Mouse (Mus musculus): ENCODE measurements at regions not wholly inside any gene's neighbourhood (a gene's known extent, or its start where the extent isn't known, plus 50 kb on each side); places are given as distances from the start of the nearest gene placed in this dataset.

DNA sequence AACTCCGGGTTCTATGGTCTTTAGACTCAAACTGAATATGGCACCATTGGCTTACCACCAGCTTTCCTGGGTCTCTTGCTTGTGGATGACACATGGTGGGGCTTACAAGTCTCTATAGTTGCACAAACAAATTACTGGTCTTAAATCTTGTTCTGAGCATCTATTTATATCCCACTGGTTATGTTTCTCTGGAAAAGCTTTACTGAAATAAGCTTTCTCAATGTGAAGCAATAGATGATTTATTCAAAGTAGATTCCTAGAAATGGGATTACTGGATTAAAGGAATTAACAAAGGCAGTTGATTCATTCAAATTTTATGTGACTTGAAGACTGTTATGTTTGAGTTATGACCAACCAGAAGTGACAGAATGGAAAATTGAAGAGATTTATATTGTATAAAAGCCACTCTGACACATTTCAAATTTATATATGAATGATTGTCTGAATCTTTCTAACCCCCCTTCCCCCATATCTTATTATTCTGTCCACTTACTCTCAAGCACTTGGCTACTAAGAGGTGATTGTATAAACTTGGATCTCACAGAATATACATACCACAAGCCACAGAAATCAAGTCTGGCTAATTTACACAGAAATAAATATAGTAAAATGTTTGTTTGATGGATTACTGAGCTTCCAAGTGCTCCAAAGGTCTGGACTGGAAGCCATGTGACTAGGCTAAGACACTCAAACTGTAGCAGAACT lies 113.4 kb upstream of the C1qtnf3 start:
- DNase-seq (ENCODE audit: low spot score), result no peak

DNA sequence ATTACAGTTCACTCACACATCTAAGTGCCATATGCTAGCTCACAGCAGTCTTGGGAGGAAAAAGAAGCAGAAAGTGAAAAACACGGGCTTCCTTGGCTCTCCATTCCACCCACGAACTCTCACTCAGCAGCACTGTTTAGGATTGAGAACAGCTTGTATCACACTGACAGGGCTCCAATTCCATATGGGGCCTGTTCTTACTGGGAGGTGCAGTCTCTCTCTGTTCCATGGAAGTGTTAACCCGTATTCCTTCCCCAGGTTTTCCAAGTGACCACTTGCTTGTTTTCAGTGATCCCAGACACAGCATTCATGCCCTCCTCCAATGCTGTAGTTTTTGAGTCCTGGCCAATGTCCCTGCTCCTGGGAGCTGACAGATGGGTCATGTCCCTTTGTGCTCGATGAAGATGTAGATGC lies 111.5 kb upstream of the C1qtnf3 start:
- DNase-seq (ENCODE audit: low spot score), result no peak

DNA sequence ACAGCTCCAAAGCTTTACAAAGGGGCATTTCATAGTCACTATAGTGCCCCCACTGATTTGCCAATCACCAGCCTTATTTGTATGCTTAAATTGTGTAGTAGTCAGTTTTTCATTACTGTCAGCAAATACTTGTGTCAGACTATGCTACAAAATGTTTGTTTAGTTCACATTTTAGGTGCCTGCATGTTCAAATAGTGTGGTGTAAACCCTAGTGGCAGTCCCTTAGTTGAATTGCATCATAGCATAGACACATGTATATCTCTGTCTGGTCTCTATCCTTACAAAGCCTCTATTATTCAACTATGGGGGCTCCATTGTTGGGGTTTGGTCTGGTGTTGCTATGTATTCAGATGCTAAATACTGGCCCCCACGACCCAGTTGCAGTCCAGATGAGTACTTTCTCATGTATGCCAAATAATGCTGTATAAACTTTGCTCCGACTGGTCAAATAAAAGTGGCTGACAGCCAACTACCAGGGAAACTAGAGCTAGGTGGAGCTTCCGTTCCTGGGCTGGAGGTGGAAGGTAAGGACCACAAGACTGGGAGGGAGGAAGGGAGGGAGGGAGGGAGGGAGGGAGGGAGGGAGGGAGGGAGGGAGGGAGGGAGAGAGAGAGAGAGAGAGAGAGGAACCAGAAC lies 109.0 kb upstream of the C1qtnf3 start:
- DNase-seq (ENCODE audit: low spot score), result no peak

DNA sequence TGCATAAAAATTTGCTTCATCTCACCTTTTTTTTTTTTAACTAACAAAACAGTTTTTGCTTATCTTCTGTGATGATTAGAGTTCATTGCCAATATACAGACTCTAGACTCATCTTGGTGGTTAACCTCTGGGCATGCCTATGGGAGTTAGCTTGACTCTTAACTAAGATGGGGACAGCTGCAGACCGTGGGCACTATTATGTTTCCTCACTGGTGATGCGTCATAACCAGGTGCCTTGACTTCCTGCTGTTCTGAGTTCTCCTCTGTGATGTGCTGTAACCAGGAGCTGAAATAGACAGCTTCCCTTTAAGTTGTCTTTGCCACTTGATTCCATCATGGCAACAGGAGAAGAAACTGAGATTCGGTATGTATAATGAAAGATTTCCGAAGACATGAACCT lies 105.4 kb upstream of the C1qtnf3 start:
- no peak for DNase-seq (ENCODE audit: low spot score)

DNA sequence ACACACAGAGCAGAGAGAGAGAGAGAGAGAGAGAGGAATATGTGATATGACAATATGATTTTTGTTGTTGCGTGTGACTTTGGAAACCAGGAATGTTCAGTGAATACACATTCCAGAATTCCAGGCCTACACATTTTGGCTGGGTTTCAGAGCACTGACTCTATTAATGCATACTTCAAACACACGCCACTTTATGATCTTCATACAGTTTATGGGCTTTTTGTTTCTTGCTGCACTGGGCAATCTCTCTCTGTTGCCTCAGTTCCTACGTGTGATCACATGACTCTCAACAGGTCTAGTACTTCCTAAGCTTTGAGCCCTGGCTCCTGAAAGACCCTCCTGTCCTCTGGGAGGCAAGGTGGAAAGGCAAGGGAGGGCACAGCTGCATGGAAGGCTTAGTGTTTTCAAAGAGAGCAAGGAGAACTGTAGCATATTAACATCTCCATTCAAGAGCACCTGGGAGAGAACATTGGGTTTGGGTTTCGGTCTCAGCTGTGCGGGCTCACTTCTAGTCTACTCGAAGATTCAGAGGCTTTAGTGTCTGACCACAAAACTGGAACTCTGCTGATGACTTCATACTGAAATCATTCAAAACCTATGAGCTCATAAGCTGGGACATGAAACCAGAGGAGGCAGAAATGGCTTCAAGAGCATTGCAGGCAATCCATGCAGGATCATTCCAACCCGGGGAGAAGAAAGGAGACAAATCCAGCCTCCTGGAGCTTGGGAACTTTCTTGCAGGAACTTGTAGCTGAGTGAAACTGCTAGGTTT lies 87.9 kb upstream of the C1qtnf3 start:
- no peak for DNase-seq (ENCODE audit: low spot score)

DNA sequence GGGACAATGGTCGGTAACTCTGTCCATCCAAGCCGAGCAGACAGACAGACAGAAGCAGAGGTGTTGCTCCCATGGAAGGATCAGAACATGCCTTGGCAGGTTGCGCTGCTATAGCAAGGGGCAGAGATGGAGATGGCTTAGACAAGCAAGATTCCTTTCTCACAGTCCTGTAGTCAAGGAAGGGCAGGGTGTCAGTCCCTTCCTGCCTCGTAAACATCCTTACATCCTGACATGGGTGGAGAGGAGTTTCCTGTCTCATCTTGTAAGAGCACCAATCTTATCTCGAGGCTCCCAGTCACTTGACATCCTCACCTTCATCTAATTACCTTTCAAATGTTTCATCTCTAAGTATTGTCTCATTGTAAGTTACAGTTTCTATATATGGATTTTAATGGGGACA lies 87.0 kb upstream of the C1qtnf3 start:
- no peak for DNase-seq (ENCODE audit: low spot score)

DNA sequence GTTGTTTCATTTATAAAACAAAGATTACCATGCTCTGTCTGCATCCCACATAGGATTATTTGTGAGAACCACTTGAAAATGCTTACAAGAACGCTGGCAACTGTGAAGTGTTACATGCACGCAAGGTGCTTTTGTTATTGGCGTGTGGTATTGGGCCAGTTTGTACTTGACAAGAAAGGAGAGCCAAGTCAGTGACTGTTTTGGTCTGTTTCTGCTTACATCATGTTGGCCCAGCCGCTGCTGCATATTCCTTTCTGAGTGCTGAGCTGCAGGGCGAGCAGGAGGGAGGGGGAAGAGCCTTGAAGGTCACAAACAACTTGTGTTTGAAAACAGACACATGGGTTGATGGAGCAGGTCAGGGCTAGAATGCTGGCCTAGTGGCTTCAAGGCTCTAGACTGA lies 85.3 kb upstream of the C1qtnf3 start:
- DNase-seq (ENCODE audit: low spot score), result no peak

DNA sequence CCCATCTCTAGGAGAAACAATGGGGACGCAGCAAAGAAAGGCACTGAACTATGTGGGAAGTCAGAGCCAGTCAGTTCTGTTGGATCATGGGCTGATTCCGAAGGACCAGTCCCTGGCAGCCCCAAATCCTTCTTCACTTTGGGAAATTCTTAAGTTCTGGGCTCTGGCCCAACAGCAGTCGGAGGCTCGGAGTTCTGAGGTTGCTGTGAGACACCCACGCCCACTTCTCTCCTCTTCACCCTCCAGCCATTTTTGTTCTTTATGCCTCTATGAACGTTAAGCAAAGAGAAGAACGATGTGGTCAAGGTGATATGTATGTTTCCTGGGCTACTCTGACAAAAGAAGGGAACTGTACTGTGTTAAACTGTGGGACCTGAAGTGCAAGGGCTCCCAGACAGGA lies 84.0 kb upstream of the C1qtnf3 start:
- DNase-seq (ENCODE audit: low spot score), result no peak

DNA sequence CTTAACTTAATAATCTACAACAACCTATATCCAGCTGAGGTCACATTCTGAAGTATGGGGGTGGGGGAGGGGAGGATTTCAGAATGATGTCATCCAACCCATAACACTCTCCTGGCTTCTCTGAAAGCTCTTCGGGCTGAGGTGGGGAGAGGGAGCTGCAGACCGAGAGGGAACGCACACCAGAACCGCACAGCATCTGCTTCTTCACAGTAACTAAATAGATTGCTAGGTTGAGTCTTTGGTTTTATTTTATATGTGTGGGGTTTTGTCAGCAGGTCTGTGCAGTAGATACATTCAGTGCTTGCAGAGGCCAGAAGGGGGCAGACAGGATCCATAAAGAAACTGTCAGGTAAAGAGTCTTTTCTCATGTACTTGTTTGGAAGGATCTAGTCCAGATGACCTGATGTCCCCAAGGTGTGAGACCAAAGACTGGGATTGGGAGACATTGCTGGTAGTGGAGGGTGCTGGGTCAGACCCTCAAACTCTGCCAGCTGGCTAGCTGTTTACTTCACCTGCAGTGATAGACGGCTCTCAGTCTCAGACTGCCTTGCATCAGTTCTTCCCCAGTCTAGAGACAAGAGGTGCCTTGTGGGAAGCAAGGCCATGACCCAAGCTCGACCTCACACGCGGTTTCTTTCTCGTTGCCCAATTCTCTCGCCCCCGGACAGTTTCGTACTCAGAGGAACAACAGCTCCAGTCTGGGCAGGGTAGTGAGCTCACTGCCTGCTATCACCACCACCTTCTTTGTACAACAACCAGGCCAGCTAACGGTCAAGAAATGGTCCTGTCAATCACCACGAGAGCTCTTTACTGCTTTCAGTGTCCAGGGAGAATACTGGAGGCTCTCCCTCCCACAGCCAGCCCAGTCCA lies 83.2 kb upstream of the C1qtnf3 start:
- no peak for DNase-seq (ENCODE audit: low spot score)

DNA sequence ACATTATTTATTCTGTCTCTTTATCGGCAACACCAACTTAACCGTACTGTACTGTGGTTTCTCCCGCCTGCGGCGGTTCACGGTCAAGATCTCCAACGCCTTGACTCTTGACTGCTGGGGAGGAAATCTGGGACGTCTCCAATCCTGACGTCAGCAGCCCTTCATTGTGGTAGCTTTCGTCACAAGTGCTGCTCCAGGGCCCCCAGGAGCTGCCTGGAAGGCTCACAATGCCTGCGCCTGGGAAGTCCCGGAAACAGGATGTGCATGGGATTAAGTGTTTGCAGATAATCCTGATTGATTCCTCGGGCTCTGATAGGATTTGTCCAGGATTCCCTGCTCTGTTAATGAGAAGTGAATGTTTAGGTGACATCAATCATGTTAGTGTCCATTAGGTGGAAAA lies 82.3 kb upstream of the C1qtnf3 start:
- DNase-seq (ENCODE audit: low spot score), result no peak

DNA sequence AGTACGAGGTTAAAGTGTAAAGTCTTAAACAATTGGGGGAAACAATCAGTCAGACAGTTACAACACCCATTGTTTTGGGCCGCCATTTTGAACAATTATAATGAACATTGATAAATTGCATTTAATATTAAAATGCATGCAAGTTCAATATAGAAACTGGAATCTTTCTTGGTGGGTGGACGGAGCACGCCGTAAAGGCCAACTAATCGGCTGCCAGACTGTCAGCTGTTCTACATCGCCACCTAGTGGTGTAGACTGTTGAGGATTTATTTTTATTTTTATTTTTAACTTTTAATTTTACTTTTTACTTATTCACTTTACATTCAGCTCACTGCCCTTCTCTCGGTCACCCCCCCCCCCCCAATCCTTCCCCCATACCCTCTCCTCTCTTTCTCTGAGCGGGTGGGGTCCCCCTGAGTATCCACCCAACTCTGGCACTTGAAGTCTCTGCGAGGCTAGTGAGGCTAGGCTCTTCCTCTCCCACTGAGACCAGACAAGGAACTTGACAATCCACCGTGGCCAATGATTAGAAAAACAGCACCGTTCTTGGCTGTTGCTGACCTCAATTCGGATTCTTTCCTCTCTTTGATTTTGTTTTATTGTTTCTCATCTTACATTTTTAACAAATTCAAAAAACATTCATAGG lies 79.7 kb upstream of the C1qtnf3 start:
- DNase-seq (ENCODE audit: low spot score), result peak; percentile 19

DNA sequence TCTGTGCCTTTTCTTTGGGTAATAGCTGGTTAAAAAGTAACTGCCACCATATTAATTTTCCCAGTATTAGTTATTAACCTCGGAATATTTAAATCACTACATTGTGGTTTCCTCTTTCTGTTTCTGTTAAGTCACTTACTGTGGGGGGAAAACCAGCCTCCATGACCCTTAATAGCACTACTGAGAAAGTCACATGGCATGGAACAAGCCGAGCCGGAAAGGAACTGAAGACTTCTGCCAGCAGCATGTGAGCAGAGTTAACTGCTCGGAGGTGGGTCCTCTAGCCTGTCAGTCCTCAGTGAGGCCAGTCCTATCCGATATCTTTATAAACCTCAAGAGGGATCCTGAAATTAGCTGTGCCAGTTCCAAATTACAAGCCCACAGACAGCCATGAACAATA lies 75.8 kb upstream of the C1qtnf3 start:
- no peak for DNase-seq (ENCODE audit: low spot score)

DNA sequence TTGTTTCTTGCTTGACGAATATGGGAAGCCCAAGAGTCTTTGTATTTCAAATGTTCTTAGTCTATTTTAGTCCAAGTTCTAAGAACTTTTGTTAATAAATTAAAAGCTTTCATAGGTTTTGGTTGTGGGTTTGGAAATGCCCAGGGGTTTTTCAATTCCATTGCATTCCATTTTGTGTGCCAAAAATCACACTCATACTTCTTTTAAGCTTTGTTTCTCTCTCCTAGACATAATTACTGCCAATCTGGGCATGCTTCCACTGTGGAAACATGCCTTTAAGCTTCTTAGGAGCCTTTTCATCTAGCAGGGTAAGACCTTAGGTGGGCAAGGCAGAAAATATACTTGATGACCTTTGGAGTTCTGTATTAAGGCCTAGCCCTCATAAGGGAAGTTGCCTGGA lies 70.4 kb upstream of the C1qtnf3 start:
- no peak for DNase-seq (ENCODE audit: low spot score)

DNA sequence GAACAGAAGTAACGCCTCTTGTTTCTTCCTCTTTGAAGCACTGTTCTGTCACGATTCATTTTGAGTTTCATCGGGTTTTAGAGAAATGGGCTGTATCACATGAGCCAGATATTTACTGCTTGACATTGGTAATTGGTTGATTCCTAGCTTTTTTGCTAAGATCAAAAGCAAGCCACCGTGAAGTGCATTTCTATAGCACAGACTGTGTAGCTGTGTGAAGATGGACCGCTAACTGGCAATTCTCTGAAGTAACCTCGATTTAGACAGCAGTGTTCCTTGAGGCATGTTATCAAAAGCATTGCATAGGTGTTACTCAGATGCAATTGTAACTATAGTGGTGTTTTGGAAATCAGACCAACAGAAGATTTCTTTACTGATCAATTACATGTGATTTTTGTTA lies 64.1 kb upstream of the C1qtnf3 start:
- DNase-seq (ENCODE audit: low spot score), result no peak

DNA sequence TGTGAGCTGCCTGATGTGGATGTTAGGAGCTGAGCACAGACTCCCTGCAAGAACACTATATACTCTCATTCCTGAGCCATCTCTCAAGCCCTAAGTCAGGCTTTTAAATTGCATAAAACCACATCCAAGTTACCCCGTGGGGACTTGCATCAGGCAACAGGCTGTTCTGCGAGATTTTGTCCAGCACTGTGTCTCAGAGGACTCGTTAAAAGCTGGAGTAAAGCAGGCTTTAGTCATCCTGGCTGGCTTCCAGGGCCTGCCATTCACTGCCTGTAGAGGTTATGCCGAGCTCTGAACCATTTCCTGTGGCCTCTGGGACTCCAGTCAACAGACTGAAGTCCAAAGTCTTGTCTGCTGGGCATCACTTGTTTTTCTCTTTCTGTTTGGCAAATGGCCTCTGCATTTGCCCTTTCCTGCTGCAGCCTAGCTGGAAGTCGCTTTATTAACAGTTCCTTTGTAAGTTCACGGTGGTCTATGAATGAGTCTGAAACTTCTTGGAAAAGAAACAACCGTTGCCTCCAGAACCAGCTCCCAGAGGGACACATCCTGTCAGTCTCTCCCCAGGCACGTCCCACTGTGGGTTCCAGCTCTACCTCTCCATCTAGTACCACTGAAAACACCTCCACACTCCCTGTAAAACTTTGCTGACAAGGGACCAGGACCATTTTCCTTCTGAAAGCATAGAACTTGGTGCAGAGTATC lies 61.8 kb upstream of the C1qtnf3 start:
- no peak for DNase-seq (ENCODE audit: low spot score)

DNA sequence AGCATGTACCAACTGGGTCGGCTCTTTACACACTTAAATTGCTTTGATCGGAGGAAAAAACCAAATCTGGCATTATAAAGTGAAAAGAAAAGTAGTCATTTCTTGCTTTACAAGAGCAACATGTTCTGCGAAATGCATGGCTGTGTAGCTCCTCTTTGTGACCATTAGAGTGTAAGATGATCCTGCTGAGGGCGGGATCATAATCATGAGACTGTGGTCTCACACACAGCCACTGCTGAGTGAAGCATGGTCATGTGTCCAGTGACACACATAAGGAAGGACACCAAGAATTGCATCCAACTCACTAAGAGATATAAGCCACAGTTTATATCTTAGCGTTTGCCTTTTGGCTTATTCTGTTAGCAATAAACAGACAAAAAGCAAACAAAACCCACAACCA lies 53.8 kb upstream of the C1qtnf3 start:
- no peak for DNase-seq (ENCODE audit: low spot score)

DNA sequence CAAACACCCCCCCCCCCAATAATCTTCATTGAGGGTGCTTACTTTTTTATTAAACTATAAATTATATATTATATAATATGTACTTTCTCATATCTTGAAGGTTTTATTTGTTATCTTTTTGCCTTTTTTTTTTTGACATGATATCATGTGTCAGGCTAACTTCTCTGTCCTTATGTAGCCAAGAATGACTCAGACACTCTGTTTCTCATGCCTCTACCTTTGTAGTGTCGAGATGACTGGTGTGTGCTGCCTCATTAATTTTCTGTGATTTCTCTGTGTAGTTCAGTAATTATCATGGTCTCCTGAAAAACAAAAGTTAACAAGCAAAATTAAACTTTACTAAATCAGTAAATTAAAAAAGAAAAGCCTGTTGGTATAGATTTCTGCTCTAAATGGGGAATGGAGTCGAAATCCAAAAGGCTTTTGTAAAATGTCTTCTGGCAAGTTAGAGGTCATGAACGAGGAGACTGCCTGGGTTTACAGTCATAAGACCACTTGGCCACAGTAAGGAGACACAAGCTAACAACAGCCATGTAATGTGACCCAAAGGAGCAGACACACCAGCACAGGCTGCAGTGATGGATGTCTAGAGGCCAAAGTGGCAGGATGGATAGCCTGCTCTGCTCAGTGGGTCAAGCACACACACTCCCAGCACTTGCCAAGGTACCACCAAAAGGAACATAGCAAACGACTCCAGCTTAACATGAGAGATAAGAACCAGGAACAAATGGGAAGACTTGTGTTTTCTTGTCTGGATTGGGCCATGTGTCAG lies 53.2 kb upstream of the C1qtnf3 start:
- no peak for DNase-seq (ENCODE audit: low spot score)

DNA sequence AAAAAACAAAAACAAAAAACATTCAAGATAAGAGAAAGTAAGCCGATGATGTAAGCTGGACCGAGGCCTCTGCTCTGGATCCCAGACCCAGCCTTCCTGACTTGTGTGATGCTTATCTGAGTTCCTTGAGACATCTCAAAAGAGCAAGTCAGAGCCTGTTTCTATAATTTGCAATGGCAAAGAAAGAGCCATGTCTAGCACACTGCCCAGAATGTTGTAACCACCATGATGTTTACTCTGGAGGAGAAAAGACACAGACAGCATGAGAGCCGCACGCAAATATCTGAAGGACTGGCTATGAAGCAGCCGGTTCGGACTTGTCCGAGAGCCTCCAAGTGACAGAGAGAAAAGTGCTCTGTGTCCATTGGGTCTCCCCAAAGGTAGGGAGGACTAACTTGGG lies 52.2 kb upstream of the C1qtnf3 start:
- DNase-seq (ENCODE audit: low spot score), result no peak

DNA sequence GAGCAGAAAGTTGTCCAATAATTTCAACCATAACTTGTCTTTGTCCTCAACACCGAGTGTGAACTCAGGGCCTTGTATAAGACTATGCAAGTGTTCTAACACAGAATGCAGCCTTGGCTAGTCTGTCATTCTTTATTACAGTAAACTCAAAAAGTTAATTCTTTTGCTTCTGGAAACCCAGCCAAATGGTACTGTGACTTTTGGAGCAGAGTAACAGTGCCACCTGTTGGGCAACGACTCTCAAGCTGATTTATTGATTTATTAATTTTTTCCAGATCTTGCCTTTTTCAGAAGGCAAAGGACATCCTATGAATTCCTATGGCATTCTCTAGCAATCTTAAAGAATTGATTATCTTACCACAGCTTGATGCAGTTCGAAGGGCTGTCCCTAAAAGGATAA lies 51.1 kb upstream of the C1qtnf3 start:
- no peak for DNase-seq (ENCODE audit: low spot score)

DNA sequence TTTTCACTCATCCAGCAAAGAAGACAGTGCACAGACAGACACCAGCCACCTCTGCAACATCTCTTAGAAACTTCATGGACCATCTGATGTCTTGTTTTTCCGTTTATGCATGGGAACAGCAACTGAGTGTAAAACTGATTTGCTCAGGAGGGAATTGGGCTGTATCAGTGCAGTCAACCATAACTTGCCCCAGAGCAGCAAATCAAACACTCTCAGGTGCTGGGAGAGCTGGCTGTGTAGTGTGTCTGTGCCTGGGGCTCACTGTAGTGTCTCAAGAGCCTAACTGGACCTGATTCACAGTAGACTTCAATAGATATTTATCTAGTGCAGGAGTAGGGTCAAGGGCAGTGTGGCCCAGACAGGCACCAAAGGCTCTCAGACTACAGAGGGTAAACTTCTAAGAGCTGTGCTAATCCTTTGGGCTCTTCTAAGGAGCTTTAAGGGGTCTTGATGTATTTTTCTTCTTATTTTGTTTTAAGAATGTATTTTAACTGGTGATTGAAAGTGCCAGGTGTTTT lies 50.3 kb upstream of the C1qtnf3 start:
- no peak for DNase-seq (ENCODE audit: low spot score)

Data from c-Kit-positive CD71-positive TER-119-positive erythroid progenitor cells, embryonic 14.5 days (primary cell).